22 mouse cellular contexts compared by ENCODE assay signal in genomic region chrX:41692076-41692475, GRCm38 (mm10).
DNase-seq lines count a peak whose midpoint lies in the region; ATAC-seq lines count a peak whose summit lies in the region.
"Had no signal": no experiment of that assay in that cellular context is flagged by ENCODE, and none has a peak within 500 bp of the region (broad histone marks: within the 10 kb centered on the region; RNA-seq: fewer than 3 reads in every experiment).

No protein-coding gene starts in this region.

- H3K4me3 ChIP-seq in hindbrain, embryonic 11.5 days (ENCODE audit: low read depth, low read length), result no peak overlapping the region
- H3K4me3 ChIP-seq in hindbrain, embryonic 13.5 days, result no peak overlapping the region
- H3K4me3 ChIP-seq in intestine, embryonic 15.5 days (replicated peaks), result no peak overlapping the region
- no peak overlapping the region for H3K4me3 ChIP-seq in stomach, embryonic 15.5 days (replicated peaks)
- H3K4me3 ChIP-seq: forebrain, embryonic 12.5 days; left cerebral cortex, adult 2 months; neural tube, embryonic 12.5 days had no signal

- no peaks in the 10 kb centered on the region for H3K4me1 ChIP-seq in hindbrain, embryonic 11.5 days (replicated peaks; ENCODE audit: control insufficient read depth, insufficient read depth, low read length)
- H3K4me1 ChIP-seq in hindbrain, embryonic 13.5 days (replicated peaks), result no peaks in the 10 kb centered on the region
- no peaks in the 10 kb centered on the region for H3K4me1 ChIP-seq in intestine, embryonic 15.5 days (replicated peaks)
- no peaks in the 10 kb centered on the region for H3K4me1 ChIP-seq in stomach, embryonic 15.5 days
- H3K4me1 ChIP-seq: forebrain, embryonic 12.5 days; neural tube, embryonic 12.5 days had no signal

- 17% methylated on average over 1 of the region's 1 CpGs for WGBS in hindbrain, embryonic 11.5 days
- 6% methylated on average over 1 of the region's 1 CpGs for WGBS in hindbrain, embryonic 13.5 days
- WGBS in intestine, embryonic 15.5 days, result 18% methylated on average over 1 of the region's 1 CpGs
- WGBS in stomach, embryonic 15.5 days, result 25% methylated on average over 1 of the region's 1 CpGs

- no peak overlapping the region for H3K27ac ChIP-seq in hindbrain, embryonic 11.5 days (ENCODE audit: low read depth, low read length)
- H3K27ac ChIP-seq in hindbrain, embryonic 13.5 days, result no peak overlapping the region
- H3K27ac ChIP-seq in intestine, embryonic 15.5 days, result no peak overlapping the region
- no peak overlapping the region for H3K27ac ChIP-seq in stomach, embryonic 15.5 days
- H3K27ac ChIP-seq: forebrain, embryonic 12.5 days; left cerebral cortex, adult 2 months; neural tube, embryonic 12.5 days had no signal

- H3K9ac ChIP-seq in hindbrain, embryonic 11.5 days (ENCODE audit: low read depth, low read length), result no peak overlapping the region
- H3K9ac ChIP-seq in hindbrain, embryonic 13.5 days, result no peak overlapping the region
- no peak overlapping the region for H3K9ac ChIP-seq in intestine, embryonic 15.5 days
- H3K9ac ChIP-seq in stomach, embryonic 15.5 days, result no peak overlapping the region
- H3K9ac ChIP-seq: forebrain, embryonic 12.5 days; neural tube, embryonic 12.5 days had no signal

- H3K4me2 ChIP-seq in hindbrain, embryonic 11.5 days (replicated peaks; ENCODE audit: low read depth, low read length), result no peak overlapping the region
- no peak overlapping the region for H3K4me2 ChIP-seq in hindbrain, embryonic 13.5 days
- no peak overlapping the region for H3K4me2 ChIP-seq in intestine, embryonic 15.5 days (replicated peaks)
- H3K4me2 ChIP-seq in stomach, embryonic 15.5 days, result no peak overlapping the region
- H3K4me2 ChIP-seq: forebrain, embryonic 12.5 days; neural tube, embryonic 12.5 days had no signal

- no peak for ATAC-seq in hindbrain, embryonic 11.5 days (ENCODE audit: low FRiP score)
- ATAC-seq in hindbrain, embryonic 13.5 days (ENCODE audit: low FRiP score), result no peak
- ATAC-seq in intestine, embryonic 15.5 days, result peak; percentile 82
- 0 out of 2 replicates have a peak, but pooled peaks have one; percentile 31 for ATAC-seq in stomach, embryonic 15.5 days (ENCODE audit: insufficient read depth, low FRiP score, low read depth)
- ATAC-seq: hindbrain, embryonic 16.5 days; lung, postnatal 0 days had no signal

- peak; percentile 0 for DNase-seq in hindbrain, embryonic 11.5 days (ENCODE audit: low spot score)
- peak; percentile 36 for DNase-seq in R1 (ENCODE audit: low read depth, low spot score)
- DNase-seq in layer of hippocampus, adult 9-10 months (ENCODE audit: low spot score), result no peak
- DNase-seq in cerebellum, adult 18-20 months, result no peak
- DNase-seq: adrenal gland, postnatal 10 days; cerebellum, postnatal 10 days; gastrocnemius, postnatal 10 days; heart, adult 11 months; heart, postnatal 36 days; kidney, adult 2 months; kidney, postnatal 10 days; left cerebral cortex, postnatal 4 days; liver; thymus, postnatal 14 days had no signal

- no peaks in the 10 kb centered on the region for H3K9me3 ChIP-seq in hindbrain, embryonic 11.5 days (ENCODE audit: control insufficient read depth, low read length)
- no peaks in the 10 kb centered on the region for H3K9me3 ChIP-seq in hindbrain, embryonic 13.5 days
- H3K9me3 ChIP-seq in intestine, embryonic 15.5 days, result no peaks in the 10 kb centered on the region
- H3K9me3 ChIP-seq in stomach, embryonic 15.5 days, result no peaks in the 10 kb centered on the region
- H3K9me3 ChIP-seq: forebrain, embryonic 12.5 days; neural tube, embryonic 12.5 days had no signal

- no peaks in the 10 kb centered on the region for H3K27me3 ChIP-seq in hindbrain, embryonic 11.5 days (ENCODE audit: control insufficient read depth, insufficient read depth, low read length)
- no peaks in the 10 kb centered on the region for H3K27me3 ChIP-seq in hindbrain, embryonic 13.5 days
- no peaks in the 10 kb centered on the region for H3K27me3 ChIP-seq in intestine, embryonic 15.5 days (replicated peaks)
- no peaks in the 10 kb centered on the region for H3K27me3 ChIP-seq in stomach, embryonic 15.5 days (replicated peaks)
- H3K27me3 ChIP-seq: forebrain, embryonic 12.5 days; neural tube, embryonic 12.5 days had no signal

- H3K36me3 ChIP-seq in hindbrain, embryonic 11.5 days (ENCODE audit: control insufficient read depth, insufficient read depth, low read length), result no peaks in the 10 kb centered on the region
- no peaks in the 10 kb centered on the region for H3K36me3 ChIP-seq in hindbrain, embryonic 13.5 days
- no peaks in the 10 kb centered on the region for H3K36me3 ChIP-seq in intestine, embryonic 15.5 days
- H3K36me3 ChIP-seq in stomach, embryonic 15.5 days, result no peaks in the 10 kb centered on the region
- H3K36me3 ChIP-seq: forebrain, embryonic 12.5 days; neural tube, embryonic 12.5 days had no signal

Comparison
In these comparisons a context has a peak if more than half of its experiments do, and no peak if none do; other contexts are left out.
1. ATAC-seq: peak in intestine, embryonic 15.5 days (single experiment) and stomach, embryonic 15.5 days (single experiment); none in hindbrain, embryonic 11.5 days (single experiment) and hindbrain, embryonic 13.5 days (single experiment).
2. DNase-seq: peak in hindbrain, embryonic 11.5 days (single experiment) and R1 (single experiment); none in layer of hippocampus, adult 9-10 months (single experiment) and cerebellum, adult 18-20 months (0 of 2).